In the genomic region with DNA sequence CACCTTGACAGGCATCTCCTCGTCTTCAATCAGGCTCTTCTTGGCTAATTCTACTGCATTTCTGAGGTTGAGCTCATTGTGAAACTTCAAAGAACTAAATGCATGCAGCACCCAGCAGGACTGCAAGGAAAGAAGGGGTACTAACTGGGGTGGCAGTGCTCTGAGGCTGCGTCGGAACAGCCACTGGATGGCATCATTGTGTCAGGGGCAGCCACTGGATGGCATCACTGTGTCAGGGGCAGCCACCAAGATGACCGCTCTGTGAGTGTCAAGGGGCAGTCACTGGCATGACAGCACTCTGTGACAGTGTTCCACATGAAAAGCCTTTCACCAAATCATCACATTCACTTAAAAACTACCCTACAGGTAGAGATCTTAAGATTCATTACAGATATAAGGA, we compare ENCODE assay signal across 27 mouse cellular contexts. TPM values are rescaled to one million over a fixed set of nuclear protein-coding genes. Genes with fewer than 3 reads are reported as not detected.
A peak's percentile ranks its signal among the peaks of the same experiment; 100 is the strongest.
DNase-seq lines count a peak whose midpoint lies in the region; ATAC-seq and TF ChIP-seq lines count a peak whose summit lies in the region.
"Had no signal": no experiment of that assay in that cellular context is flagged by ENCODE, and none has a peak within 500 bp of the region (broad histone marks: within the 10 kb centered on the region; RNA-seq: fewer than 3 reads in every experiment).

No protein-coding gene starts in this region.

- no peak for ATAC-seq in heart, postnatal 0 days (ENCODE audit: insufficient read depth, low read depth)
- no peak for ATAC-seq in megakaryocyte, adult 5-6 weeks (ENCODE audit: poor library complexity, severe bottlenecking)
- ATAC-seq: forebrain, embryonic 16.5 days; intestine, embryonic 16.5 days; midbrain, embryonic 15.5 days had no signal

- no peaks in the 10 kb centered on the region for H3K4me1 ChIP-seq in heart, postnatal 0 days (ENCODE audit: control insufficient read depth, insufficient read depth)
- H3K4me1 ChIP-seq in megakaryocyte, embryonic 14.5 days, result no peaks in the 10 kb centered on the region
- H3K4me1 ChIP-seq: embryonic facial prominence, embryonic 10.5 days; forebrain, embryonic 10.5 days; heart, embryonic 13.5 days; limb, embryonic 12.5 days; midbrain, embryonic 15.5 days; neural tube, embryonic 12.5 days had no signal

- 0 out of 2 replicates have a peak, but pooled peaks have one; percentile 10 for TF ChIP-seq CTCF in heart, postnatal 0 days (IDR thresholded peaks at IDR 0.05; ENCODE audit: low read depth)
- peak; percentile 16; the same call in 1 of the 2 replicates for TF ChIP-seq CTCF in layer of hippocampus, adult 2 months (conservative IDR thresholded peaks at IDR 0.05)

- no peak for DNase-seq in heart, postnatal 0 days (ENCODE audit: low spot score)
- DNase-seq in heart, postnatal 10 days, result no peak
- DNase-seq in layer of hippocampus, adult 2 months (ENCODE audit: low spot score in 2 of 2), result no peak
- DNase-seq in layer of hippocampus, adult 11-12 months (ENCODE audit: low spot score), result no peak
- peak; percentile 5 for DNase-seq in NIH3T3 (ENCODE audit: low read depth)
- DNase-seq in spleen, postnatal 36 days (ENCODE audit: low spot score in 2 of 2), result no peak
- DNase-seq: B cell, adult 2 months; cerebellum, adult 11-12 months; gastrocnemius, postnatal 36 days; heart, adult 2 months; heart, postnatal 36 days; kidney, postnatal 25 days; lung, postnatal 36 days; right cerebral cortex, postnatal 14 days; spleen, adult 18-20 months; thymus, adult 18-20 months had no signal

- no peaks in the 10 kb centered on the region for H3K9me3 ChIP-seq in heart, postnatal 0 days (replicated peaks; ENCODE audit: control insufficient read depth, low read length)
- no peaks in the 10 kb centered on the region for H3K9me3 ChIP-seq in megakaryocyte, embryonic 14.5 days
- H3K9me3 ChIP-seq: embryonic facial prominence, embryonic 10.5 days; forebrain, embryonic 10.5 days; heart, embryonic 13.5 days; limb, embryonic 12.5 days; midbrain, embryonic 15.5 days; neural tube, embryonic 12.5 days had no signal

- no peak overlapping the region for H3K4me3 ChIP-seq in heart, postnatal 0 days (ENCODE audit: low read depth, low read length)
- no peak overlapping the region for H3K4me3 ChIP-seq in layer of hippocampus, adult 2 months
- H3K4me3 ChIP-seq in megakaryocyte, embryonic 14.5 days (replicated peaks), result peak overlapping the region; percentile 33
- H3K4me3 ChIP-seq: embryonic facial prominence, embryonic 10.5 days; forebrain, embryonic 10.5 days; heart, adult 2 months; heart, embryonic 13.5 days; limb, embryonic 12.5 days; midbrain, embryonic 15.5 days; neural tube, embryonic 12.5 days had no signal

- H3K27me3 ChIP-seq in heart, postnatal 0 days (ENCODE audit: control insufficient read depth, insufficient read depth, low read length), result no peaks in the 10 kb centered on the region
- H3K27me3 ChIP-seq in megakaryocyte, embryonic 14.5 days (replicated peaks), result no peaks in the 10 kb centered on the region
- H3K27me3 ChIP-seq: heart, embryonic 13.5 days; limb, embryonic 12.5 days; midbrain, embryonic 15.5 days; neural tube, embryonic 12.5 days had no signal

- no peak overlapping the region for H3K4me2 ChIP-seq in heart, postnatal 0 days (ENCODE audit: low read depth, low read length)
- H3K4me2 ChIP-seq: heart, embryonic 13.5 days; hindbrain, embryonic 14.5 days; limb, embryonic 12.5 days; midbrain, embryonic 15.5 days; neural tube, embryonic 12.5 days had no signal

- no peak overlapping the region for H3K9ac ChIP-seq in heart, postnatal 0 days (replicated peaks; ENCODE audit: low read depth, low read length)
- H3K9ac ChIP-seq: heart, embryonic 13.5 days; hindbrain, embryonic 14.5 days; limb, embryonic 12.5 days; midbrain, embryonic 15.5 days; neural tube, embryonic 12.5 days had no signal

- no peak for TF ChIP-seq EP300 in heart, postnatal 0 days (IDR thresholded peaks at IDR 0.05; ENCODE audit: low read depth)

- no peak overlapping the region for H3K27ac ChIP-seq in heart, postnatal 0 days (ENCODE audit: low read depth)
- no peak overlapping the region for H3K27ac ChIP-seq in layer of hippocampus, adult 2 months
- H3K27ac ChIP-seq: embryonic facial prominence, embryonic 10.5 days; forebrain, embryonic 10.5 days; heart, adult 2 months; heart, embryonic 13.5 days; hindbrain, embryonic 14.5 days; limb, embryonic 12.5 days; midbrain, embryonic 15.5 days; neural tube, embryonic 12.5 days had no signal

- intact Hi-C loops in heart, postnatal 10 days (cut with DNase I), result no loop called here

- 79% methylated on average over 4 of the region's 4 CpGs for WGBS in heart, postnatal 0 days

- H3K36me3 ChIP-seq in heart, postnatal 0 days (replicated peaks; ENCODE audit: control insufficient read depth, insufficient read depth, low read length), result peaks cover 72% of the 10 kb centered on the region
- H3K36me3 ChIP-seq in megakaryocyte, embryonic 14.5 days (replicated peaks; ENCODE audit: low read length), result peaks cover 90% of the 10 kb centered on the region

RNA-seq across cellular contexts. Expression of a gene that starts 31.5 kb away (rescaled TPM):
- total RNA-seq in heart, postnatal 0 days (2014; rRNA removed; ENCODE audit: low replicate concordance), result 17.6 and 19.3 TPM in 2 replicates
- polyA plus RNA-seq in heart, postnatal 0 days (2015; fragmentation: Nextera tagmentation; extraction: Ambion mirVana), result 9.7 and 10.9 TPM in 2 replicates
- 10 to 100 TPM; 23.6 to 27.5 TPM for total RNA-seq in heart, postnatal 10 days (2021)
- total RNA-seq in layer of hippocampus, adult 2 months (2021), result 10 to 100 TPM; 48.3 to 52.0 TPM
- polyA plus RNA-seq in megakaryocyte, embryonic 14.5 days (2012; ENCODE audit: insufficient read depth, low replicate concordance), result 1.3 and 1.8 TPM in 2 replicates
- total RNA-seq in megakaryocyte, adult 5-6 weeks (2015), result 25.0 and 28.6 TPM in 2 replicates
- total RNA-seq in megakaryocyte, adult 5-6 weeks (2017), result 26.3 and 36.5 TPM in 2 replicates
